Mouse (Mus musculus): ENCODE measurements at regions not wholly inside any gene's neighbourhood (a gene's known extent, or its start where the extent isn't known, plus 50 kb on each side); places are given as distances from the start of the nearest gene placed in this dataset.

- ATAC-seq (replicated peaks in 1 of 2; ENCODE audit: insufficient read depth in 1 of 2, low FRiP score in 2 of 2, low TSS enrichment in 1 of 2, low read depth in 1 of 2, poor library complexity in 2 of 2, severe bottlenecking in 2 of 2), result no peak
These were observed 97.8 kb upstream of the Kcnd3 start for GRCm38 (mm10) chr3:105354123-105354931.

GRCm38 (mm10) chr3:105357511-105357910, 94.6 kb upstream of the Kcnd3 start:
- ATAC-seq (replicated peaks in 1 of 2; ENCODE audit: insufficient read depth in 1 of 2, low FRiP score in 2 of 2, low TSS enrichment in 1 of 2, low read depth in 1 of 2, poor library complexity in 2 of 2, severe bottlenecking in 2 of 2), result no peak

GRCm38 (mm10) chr3:105359636-105360035, 92.5 kb upstream of the Kcnd3 start:
- no peak for ATAC-seq (replicated peaks in 1 of 2; ENCODE audit: insufficient read depth in 1 of 2, low FRiP score in 2 of 2, low TSS enrichment in 1 of 2, low read depth in 1 of 2, poor library complexity in 2 of 2, severe bottlenecking in 2 of 2)

GRCm38 (mm10) chr3:105364685-105365084, 87.4 kb upstream of the Kcnd3 start:
- ATAC-seq (replicated peaks in 1 of 2; ENCODE audit: insufficient read depth in 1 of 2, low FRiP score in 2 of 2, low TSS enrichment in 1 of 2, low read depth in 1 of 2, poor library complexity in 2 of 2, severe bottlenecking in 2 of 2), result no peak

- no peak for ATAC-seq (replicated peaks in 1 of 2; ENCODE audit: insufficient read depth in 1 of 2, low FRiP score in 2 of 2, low TSS enrichment in 1 of 2, low read depth in 1 of 2, poor library complexity in 2 of 2, severe bottlenecking in 2 of 2)
These were observed 85.3 kb upstream of the Kcnd3 start for GRCm38 (mm10) chr3:105366806-105367205.

GRCm38 (mm10) chr3:105367972-105368371, 84.2 kb upstream of the Kcnd3 start:
- no peak for ATAC-seq (replicated peaks in 1 of 2; ENCODE audit: insufficient read depth in 1 of 2, low FRiP score in 2 of 2, low TSS enrichment in 1 of 2, low read depth in 1 of 2, poor library complexity in 2 of 2, severe bottlenecking in 2 of 2)

- ATAC-seq (replicated peaks in 1 of 2; ENCODE audit: insufficient read depth in 1 of 2, low FRiP score in 2 of 2, low TSS enrichment in 1 of 2, low read depth in 1 of 2, poor library complexity in 2 of 2, severe bottlenecking in 2 of 2), result no peak
These were observed 79.7 kb upstream of the Kcnd3 start for GRCm38 (mm10) chr3:105372371-105372828.

GRCm38 (mm10) chr3:105374306-105374705, 77.8 kb upstream of the Kcnd3 start:
- no peak for ATAC-seq (replicated peaks in 1 of 2; ENCODE audit: insufficient read depth in 1 of 2, low FRiP score in 2 of 2, low TSS enrichment in 1 of 2, low read depth in 1 of 2, poor library complexity in 2 of 2, severe bottlenecking in 2 of 2)

GRCm38 (mm10) chr3:105374836-105375235, 77.3 kb upstream of the Kcnd3 start:
- ATAC-seq (replicated peaks in 1 of 2; ENCODE audit: insufficient read depth in 1 of 2, low FRiP score in 2 of 2, low TSS enrichment in 1 of 2, low read depth in 1 of 2, poor library complexity in 2 of 2, severe bottlenecking in 2 of 2), result no peak

- ATAC-seq (replicated peaks in 1 of 2; ENCODE audit: insufficient read depth in 1 of 2, low FRiP score in 2 of 2, low TSS enrichment in 1 of 2, low read depth in 1 of 2, poor library complexity in 2 of 2, severe bottlenecking in 2 of 2), result no peak
These were observed 76.7 kb upstream of the Kcnd3 start for GRCm38 (mm10) chr3:105375383-105375782.

GRCm38 (mm10) chr3:105375820-105376219, 76.3 kb upstream of the Kcnd3 start:
- no peak for ATAC-seq (replicated peaks in 1 of 2; ENCODE audit: insufficient read depth in 1 of 2, low FRiP score in 2 of 2, low TSS enrichment in 1 of 2, low read depth in 1 of 2, poor library complexity in 2 of 2, severe bottlenecking in 2 of 2)

GRCm38 (mm10) chr3:105376346-105376745, 75.8 kb upstream of the Kcnd3 start:
- no peak for ATAC-seq (replicated peaks in 1 of 2; ENCODE audit: insufficient read depth in 1 of 2, low FRiP score in 2 of 2, low TSS enrichment in 1 of 2, low read depth in 1 of 2, poor library complexity in 2 of 2, severe bottlenecking in 2 of 2)

- no peak for ATAC-seq (replicated peaks in 1 of 2; ENCODE audit: insufficient read depth in 1 of 2, low FRiP score in 2 of 2, low TSS enrichment in 1 of 2, low read depth in 1 of 2, poor library complexity in 2 of 2, severe bottlenecking in 2 of 2)
These were observed 71.3 kb upstream of the Kcnd3 start for GRCm38 (mm10) chr3:105380818-105381217.

- peak; percentile 51 to 54 for ATAC-seq (replicated peaks in 1 of 2; ENCODE audit: insufficient read depth in 1 of 2, low FRiP score in 2 of 2, low TSS enrichment in 1 of 2, low read depth in 1 of 2, poor library complexity in 2 of 2, severe bottlenecking in 2 of 2)
These were observed 59.3 kb upstream of the Kcnd3 start for GRCm38 (mm10) chr3:105392611-105393514.
